Mouse (Mus musculus) forebrain, embryonic 14.5 days (tissue): ENCODE data around the gene Ndel1. TPM values are rescaled to one million over a fixed set of nuclear protein-coding genes. Genes with fewer than 3 reads are reported as not detected.

Source experiments
- ATAC-seq: fragments of 200-750 bp; cut with Nextera tagmentation; 2 replicates; pipeline ENCODE4 v1.8.0; 2017; ENCODE audit warnings: mild to moderate bottlenecking, moderate library complexity
- DNase-seq: peaks from one replicate; pipeline ENCODE4 v3.0.0-alpha.2; 2015; ENCODE audit warnings: low spot score
- H3K27ac ChIP-seq: fragments of 300-500 bp; sonication (generic); 2 replicates; pipeline ENCODE4 v1.5.1; 2014; ENCODE audit warnings: low read depth, mild to moderate bottlenecking, control low read depth, low read length, moderate library complexity
- H3K27me3 ChIP-seq: fragments of 300-500 bp; sonication (generic); replicated peaks from 2 replicates; pipeline ENCODE4 v1.6.1; 2014; ENCODE audit warnings: low read length, control low read depth, mixed read lengths; ENCODE audit not compliant: control insufficient read depth, insufficient read depth
- H3K36me3 ChIP-seq: fragments of 300-500 bp; sonication (generic); 2 replicates; pipeline ENCODE4 v1.6.1; 2014; ENCODE audit warnings: low read length, control low read depth; ENCODE audit not compliant: control insufficient read depth, insufficient read depth
- H3K4me1 ChIP-seq: fragments of 300-500 bp; sonication (generic); 2 replicates; pipeline ENCODE4 v1.6.1; 2014; ENCODE audit warnings: antibody characterized with exemption, low read length, control low read depth; ENCODE audit not compliant: control insufficient read depth, insufficient read depth
- H3K4me2 ChIP-seq: fragments of 300-500 bp; sonication (generic); 2 replicates; pipeline ENCODE4 v1.6.1; 2014; ENCODE audit warnings: mild to moderate bottlenecking, control low read depth, low read length
- H3K4me3 ChIP-seq: fragments of 300-500 bp; sonication (generic); 2 replicates; pipeline ENCODE4 v1.5.1; 2014; ENCODE audit warnings: low read depth, low read length, control low read depth
- H3K9ac ChIP-seq: fragments of 300-500 bp; sonication (generic); 2 replicates; pipeline ENCODE4 v1.6.1; 2014; ENCODE audit warnings: mild to moderate bottlenecking, low read length, control low read depth, moderate library complexity
- H3K9me3 ChIP-seq: fragments of 300-500 bp; sonication (generic); replicated peaks from 2 replicates; pipeline ENCODE4 v1.6.1; 2016; ENCODE audit warnings: low read length, control low read depth, mixed read lengths; ENCODE audit not compliant: control insufficient read depth
- WGBS: fragments of 180-500 bp; shearing (Covaris S2); extraction: QIAGEN DNeasy Blood & Tissue Kit; methylation state at CpG from one replicate; pipeline ENCODE4 v1.1.7; 2014; 5-methylcytosine and 5-hydroxymethylcytosine counted together
- polyA plus RNA-seq: library from polyadenylated mRNA; unstranded; fragments of >200 nt; fragmentation: Nextera tagmentation; extraction: Ambion mirVana; gene quantifications from 2 replicates; pipeline ENCODE4 v1.2.1, GENCODE M21; 2014

The Ndel1 gene
- polyA plus RNA-seq, 1 experiment from 2014 or later: 70.0 TPM

- peaks cover 16% of the 10 kb centered on the region for H3K36me3 ChIP-seq
- H3K4me1 ChIP-seq: peaks cover 5% of the 10 kb centered on the region; the same call in 1 of the 2 replicates
- 93% methylated on average over 6 of the region's 6 CpGs for WGBS
- no peaks in the 10 kb centered on the region for H3K9me3 ChIP-seq
- no peak for DNase-seq
- H3K9ac ChIP-seq: no peak overlapping the region
- no peak overlapping the region for H3K4me2 ChIP-seq
- ATAC-seq: no peak
- H3K27me3 ChIP-seq: no peaks in the 10 kb centered on the region
- no peak overlapping the region for H3K4me3 ChIP-seq
- no peak overlapping the region for H3K27ac ChIP-seq
Measured at GRCm38 (mm10) chr11:68898790-68899189, 27.1 kb upstream of the Ndel1 start.

GRCm38 (mm10) chr11:68897838-68898237 lies 26.2 kb upstream of the Ndel1 start:
- Histone ChIP-seq H3K9me3 (no peaks in the 10 kb centered on the region), H3K4me3 (no peak overlapping the region), H3K36me3 (peaks cover 6% of the 10 kb centered on the region), H3K27ac (no peak overlapping the region), H3K4me1 (peaks cover 5% of the 10 kb centered on the region; the same call in 1 of the 2 replicates), H3K27me3 (no peaks in the 10 kb centered on the region), H3K9ac (no peak overlapping the region), H3K4me2 (no peak overlapping the region)
- 77% methylated on average over 6 of the region's 6 CpGs for whole genome bisulfite sequencing
- ATAC-seq (no peak), DNase-seq (no peak)

- Histone ChIP-seq H3K4me3 (no peak overlapping the region), H3K27ac (no peak overlapping the region), H3K9ac (no peak overlapping the region), H3K4me1 (no peaks in the 10 kb centered on the region), H3K27me3 (no peaks in the 10 kb centered on the region), H3K36me3 (no peaks in the 10 kb centered on the region), H3K9me3 (no peaks in the 10 kb centered on the region), H3K4me2 (no peak overlapping the region)
- ATAC-seq (no peak), DNase-seq (peak; percentile 52)
- WGBS: 57% methylated on average over 4 of the region's 4 CpGs
Measured at GRCm38 (mm10) chr11:68897120-68897519, 25.5 kb upstream of the Ndel1 start.

- H3K9me3 ChIP-seq: no peaks in the 10 kb centered on the region
- no peak overlapping the region for H3K27ac ChIP-seq
- no peaks in the 10 kb centered on the region for H3K4me1 ChIP-seq
- ATAC-seq: no peak
- DNase-seq: no peak
- no peaks in the 10 kb centered on the region for H3K36me3 ChIP-seq
- H3K4me3 ChIP-seq: no peak overlapping the region
- no peak overlapping the region for H3K9ac ChIP-seq
- H3K27me3 ChIP-seq: no peaks in the 10 kb centered on the region
- 94% methylated on average over 5 of the region's 5 CpGs for WGBS
- no peak overlapping the region for H3K4me2 ChIP-seq
Measured at GRCm38 (mm10) chr11:68896247-68896646, 24.6 kb upstream of the Ndel1 start.

GRCm38 (mm10) chr11:68893911-68894464 lies 22.3 kb upstream of the Ndel1 start:
- no peak for DNase-seq
- WGBS: 74% methylated on average over 12 of the region's 12 CpGs

GRCm38 (mm10) chr11:68892233-68892832 lies 20.7 kb upstream of the Ndel1 start:
- no peaks in the 10 kb centered on the region for H3K36me3 ChIP-seq
- H3K27ac ChIP-seq: no peak overlapping the region
- 84% methylated on average over 15 of the region's 15 CpGs for WGBS
- no peak for ATAC-seq
- no peaks in the 10 kb centered on the region for H3K9me3 ChIP-seq
- H3K4me2 ChIP-seq: no peak overlapping the region
- no peaks in the 10 kb centered on the region for H3K27me3 ChIP-seq
- no peak for DNase-seq
- no peak overlapping the region; the same call in 1 of the 2 replicates for H3K9ac ChIP-seq
- H3K4me1 ChIP-seq: no peaks in the 10 kb centered on the region
- no peak overlapping the region for H3K4me3 ChIP-seq

More at GRCm38 (mm10) chr11:68893911-68894464, 22.3 kb upstream of the Ndel1 start:
- Histone ChIP-seq H3K9ac (no peak overlapping the region), H3K4me3 (no peak overlapping the region), H3K27ac (no peak overlapping the region), H3K27me3 (no peaks in the 10 kb centered on the region), H3K4me2 (no peak overlapping the region), H3K9me3 (no peaks in the 10 kb centered on the region), H3K36me3 (no peaks in the 10 kb centered on the region), H3K4me1 (no peaks in the 10 kb centered on the region)
- no peak for ATAC-seq

GRCm38 (mm10) chr11:68891823-68892222 lies 20.2 kb upstream of the Ndel1 start:
- Histone ChIP-seq H3K27ac (no peak overlapping the region), H3K4me1 (no peaks in the 10 kb centered on the region), H3K4me3 (no peak overlapping the region), H3K9me3 (no peaks in the 10 kb centered on the region), H3K27me3 (no peaks in the 10 kb centered on the region), H3K9ac (no peak overlapping the region), H3K36me3 (no peaks in the 10 kb centered on the region), H3K4me2 (no peak overlapping the region)
- no peak for DNase-seq
- no peak for ATAC-seq
- 90% methylated on average over 5 of the region's 5 CpGs for WGBS

GRCm38 (mm10) chr11:68890625-68891024 lies 19.0 kb upstream of the Ndel1 start:
- no peaks in the 10 kb centered on the region for H3K4me1 ChIP-seq
- H3K27ac ChIP-seq: no peak overlapping the region
- H3K4me3 ChIP-seq: no peak overlapping the region
- no peak overlapping the region for H3K4me2 ChIP-seq
- no peaks in the 10 kb centered on the region for H3K36me3 ChIP-seq
- ATAC-seq (no peak), DNase-seq (no peak)
- WGBS: 52% methylated on average over 2 of the region's 2 CpGs
- no peak overlapping the region for H3K9ac ChIP-seq
- no peaks in the 10 kb centered on the region for H3K9me3 ChIP-seq
- H3K27me3 ChIP-seq: no peaks in the 10 kb centered on the region

GRCm38 (mm10) chr11:68888653-68889052 lies 17.0 kb upstream of the Ndel1 start:
- no peaks in the 10 kb centered on the region for H3K4me1 ChIP-seq
- no peak overlapping the region for H3K4me3 ChIP-seq
- H3K9me3 ChIP-seq: no peaks in the 10 kb centered on the region
- DNase-seq (no peak), ATAC-seq (no peak)
- H3K27me3 ChIP-seq: no peaks in the 10 kb centered on the region
- H3K36me3 ChIP-seq: no peaks in the 10 kb centered on the region
- no peak overlapping the region for H3K4me2 ChIP-seq
- no peak overlapping the region for H3K27ac ChIP-seq
- no peak overlapping the region for H3K9ac ChIP-seq
- WGBS: 73% methylated on average over 2 of the region's 2 CpGs
